Mouse (Mus musculus) lung, adult 2 months (tissue): ENCODE results near the gene Tent4a.

ENCODE experiments used
- CTCF ChIP-seq: fragments of 200-500 bp; IDR thresholded peaks from 2 replicates; pipeline ENCODE4 v1.5.1; 2011; ENCODE audit warnings: mild to moderate bottlenecking, low read length, control low read depth; ENCODE audit not compliant: insufficient read depth
- POLR2A ChIP-seq: fragments of 200-500 bp; IDR thresholded peaks from 2 replicates; pipeline ENCODE4 v1.6.1; 2011; ENCODE audit warnings: low read depth, mild to moderate bottlenecking, control low read depth, low read length, borderline replicate concordance; ENCODE audit errors: extremely low read depth

DNA sequence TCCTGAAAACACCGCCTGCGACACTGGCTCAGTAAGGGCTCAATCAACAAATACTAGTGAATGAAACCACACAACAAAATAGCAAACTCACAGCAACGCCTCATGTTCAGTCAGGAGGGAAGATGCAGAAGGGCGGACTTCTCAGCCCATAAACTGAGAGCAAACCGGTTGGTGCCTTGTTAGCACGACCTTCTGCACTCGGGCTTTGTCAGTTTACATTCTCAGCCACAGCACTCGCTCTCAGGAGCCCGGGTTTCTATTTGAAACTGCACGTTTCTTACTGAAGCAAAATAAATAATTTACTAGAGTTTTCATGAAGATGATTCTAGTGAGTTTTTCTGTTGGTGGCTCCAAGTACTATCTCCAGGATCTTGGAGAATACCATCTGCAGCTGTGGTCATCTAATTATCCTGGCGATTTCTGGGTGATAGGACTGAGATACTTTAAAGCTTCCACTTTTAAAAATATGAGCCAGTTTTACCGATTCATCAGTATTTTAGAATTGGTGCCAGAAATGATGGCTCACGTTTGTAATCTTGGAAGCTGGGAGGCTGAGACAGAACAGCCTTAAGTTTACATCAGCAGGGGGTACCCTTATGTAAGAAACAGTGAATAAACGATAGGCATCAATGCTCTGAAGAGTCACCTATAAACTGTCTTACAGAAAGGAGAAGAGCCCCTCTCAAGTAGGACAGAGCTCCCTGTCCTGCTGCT is 10.8 kb downstream of the Tent4a start:
- TF ChIP-seq CTCF (no peak), POLR2A (no peak)
